Mouse (Mus musculus) thymus, postnatal 4 days (tissue): ENCODE measurements at regions not wholly inside any gene's neighbourhood (a gene's known extent, or its start where the extent isn't known, plus 50 kb on each side); places are given as distances from the start of the nearest gene placed in this dataset.
A peak's percentile ranks its signal among the peaks of the same experiment; 100 is the strongest.

Experiments used
- DNase-seq: peaks from one replicate; pipeline ENCODE4 v3.0.0; 2021

DNA sequence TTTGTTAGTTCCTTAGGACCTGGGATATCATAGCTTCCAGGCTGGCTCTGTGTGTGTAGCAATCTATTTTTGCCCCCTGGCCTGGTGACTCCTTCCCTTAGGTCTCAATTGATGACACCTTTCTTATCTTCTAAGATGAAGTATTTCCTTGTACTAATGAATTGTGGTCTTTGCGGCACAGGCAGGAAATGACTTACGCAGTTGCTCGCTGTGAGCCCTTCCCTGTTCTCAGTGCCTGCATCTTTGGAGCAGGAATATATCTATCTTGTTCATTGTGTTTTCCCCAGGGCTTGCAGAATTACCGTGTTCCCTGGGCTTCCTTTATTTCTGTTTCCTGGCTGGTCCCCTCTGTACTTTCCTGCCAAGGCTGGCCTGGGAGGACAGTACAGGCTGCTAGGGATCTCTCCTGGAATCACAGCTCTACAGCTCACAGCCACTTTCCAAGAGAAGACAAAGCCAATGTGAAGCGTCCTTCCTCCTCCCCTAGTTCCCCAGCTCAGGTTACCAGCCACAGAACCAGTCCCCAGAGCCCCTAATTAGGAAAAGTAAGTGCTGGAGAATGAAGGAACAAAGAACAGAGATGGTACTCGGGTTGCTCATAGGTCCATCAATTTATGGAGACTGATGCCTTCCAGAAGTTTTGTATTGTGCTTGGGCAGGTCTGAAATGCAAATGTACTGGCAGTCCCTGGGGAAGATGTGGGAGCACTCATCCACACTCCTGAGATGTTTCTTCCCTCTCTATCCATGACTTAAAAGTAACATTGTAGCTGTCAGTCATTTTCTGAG, 119.2 kb upstream of the Eef2kmt start:
- DNase-seq: peak; percentile 1

DNA sequence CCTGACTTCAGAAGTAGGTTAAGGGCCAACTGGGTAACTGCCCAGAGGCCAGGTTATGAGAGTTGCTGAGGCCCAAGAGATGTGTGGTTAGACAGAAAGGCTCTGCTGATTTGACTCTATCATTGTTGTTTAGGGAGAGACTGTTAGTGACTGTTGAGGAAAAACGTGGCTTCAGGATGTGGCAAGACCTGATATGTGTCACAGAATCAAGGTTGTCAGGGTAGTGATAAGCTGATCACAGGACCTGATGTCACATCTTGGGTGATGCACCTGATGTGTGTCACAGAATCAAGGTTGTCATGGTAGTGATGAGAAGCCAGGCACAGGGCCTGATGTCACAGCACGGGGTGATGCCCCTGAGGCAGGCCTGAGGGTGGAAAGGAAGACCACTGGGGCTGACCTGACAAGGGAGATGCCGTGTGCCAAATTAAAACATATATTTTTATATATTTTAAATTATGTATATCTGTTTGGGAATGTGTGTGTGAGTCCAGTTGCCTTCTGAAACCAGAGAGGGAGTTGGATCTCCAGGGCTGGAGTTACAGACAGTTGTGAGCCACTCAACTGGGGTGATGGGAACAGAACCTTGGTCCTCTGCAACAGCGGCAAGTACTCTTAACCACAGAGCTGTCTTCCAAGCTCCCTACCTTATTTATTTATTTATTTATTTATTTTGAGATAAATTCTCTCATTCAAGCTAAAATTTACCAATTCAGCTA, 115.6 kb upstream of the Eef2kmt start:
- peak; percentile 3 for DNase-seq

DNA sequence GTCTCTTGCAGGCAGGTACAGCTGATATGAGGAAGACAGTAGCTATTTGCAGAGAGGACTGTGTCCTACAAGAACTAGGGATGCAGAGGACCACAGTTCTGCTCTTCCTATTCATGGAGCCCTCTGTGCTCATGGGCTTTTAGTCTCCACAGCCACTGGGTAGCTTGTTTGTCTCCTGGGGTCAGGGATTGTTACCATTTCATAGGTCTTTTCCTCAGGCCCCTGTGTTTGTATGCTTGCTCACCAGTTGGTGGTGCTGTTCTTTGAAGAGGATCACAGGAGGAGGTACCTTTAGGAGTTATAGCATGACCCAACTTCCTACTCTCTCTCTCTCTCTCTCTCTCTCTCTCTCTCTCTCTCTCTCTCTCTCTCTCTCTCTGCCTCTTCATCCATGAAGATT, 114.7 kb upstream of the Eef2kmt start:
- DNase-seq: peak; percentile 5

DNA sequence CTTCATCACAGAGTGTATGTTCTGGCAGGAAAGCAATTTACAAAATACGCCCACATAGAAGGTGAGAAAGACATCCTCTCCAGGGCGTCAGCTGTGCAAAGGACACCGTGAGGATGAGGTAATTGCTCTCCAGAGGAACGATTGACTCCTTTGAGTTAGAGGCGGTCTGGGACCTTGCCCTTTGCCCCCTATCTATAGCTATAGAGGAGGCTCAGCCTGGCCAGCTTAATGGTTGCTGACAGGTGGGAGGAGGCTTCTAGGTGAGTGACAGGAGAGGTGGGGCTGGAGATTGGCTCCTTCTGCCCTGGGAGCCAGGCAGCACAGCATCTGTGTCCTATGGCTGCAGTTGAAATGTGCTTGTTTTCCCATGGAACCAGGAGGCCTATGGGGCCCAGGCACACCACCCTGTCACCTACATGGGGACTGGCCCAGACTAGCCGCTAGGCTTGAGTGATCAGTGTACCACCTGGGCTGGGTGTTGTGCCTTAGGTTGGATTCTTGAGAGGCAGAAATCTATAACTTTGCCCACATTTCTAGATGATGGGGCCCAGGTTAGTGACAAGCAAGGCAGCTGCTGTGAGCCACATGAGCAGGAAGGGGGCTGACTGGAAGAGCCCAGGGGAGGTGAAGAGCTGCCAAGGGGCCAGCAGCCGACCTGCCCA, 113.2 kb upstream of the Eef2kmt start:
- DNase-seq: peak; percentile 4

DNA sequence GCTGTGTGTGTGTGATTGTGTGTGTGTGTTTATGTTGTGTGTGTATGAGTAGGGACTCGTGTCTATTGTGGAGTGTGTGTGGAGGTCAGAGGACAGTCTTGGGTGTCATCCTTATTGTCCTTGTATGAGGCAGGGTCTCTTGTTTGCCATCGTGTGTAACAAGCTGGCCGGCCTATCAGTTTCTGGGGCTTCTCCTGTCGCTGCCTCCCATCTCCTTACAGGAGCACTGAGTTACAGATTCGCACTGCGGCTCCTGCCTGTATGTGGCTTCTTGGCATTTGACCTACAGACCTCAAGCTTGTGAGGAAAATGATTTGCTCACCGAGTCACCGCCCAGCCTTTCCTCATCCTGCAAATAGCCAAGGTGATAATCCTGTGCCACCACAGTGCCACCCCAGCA, 112.6 kb upstream of the Eef2kmt start:
- peak; percentile 4 for DNase-seq

- peak; percentile 9 for DNase-seq
These were observed 111.9 kb upstream of the Eef2kmt start for GRCm38 (mm10) chr16:5367581-5368119.

- peak; percentile 3 for DNase-seq
These were observed 110.2 kb upstream of the Eef2kmt start for GRCm38 (mm10) chr16:5366021-5366420.

DNA sequence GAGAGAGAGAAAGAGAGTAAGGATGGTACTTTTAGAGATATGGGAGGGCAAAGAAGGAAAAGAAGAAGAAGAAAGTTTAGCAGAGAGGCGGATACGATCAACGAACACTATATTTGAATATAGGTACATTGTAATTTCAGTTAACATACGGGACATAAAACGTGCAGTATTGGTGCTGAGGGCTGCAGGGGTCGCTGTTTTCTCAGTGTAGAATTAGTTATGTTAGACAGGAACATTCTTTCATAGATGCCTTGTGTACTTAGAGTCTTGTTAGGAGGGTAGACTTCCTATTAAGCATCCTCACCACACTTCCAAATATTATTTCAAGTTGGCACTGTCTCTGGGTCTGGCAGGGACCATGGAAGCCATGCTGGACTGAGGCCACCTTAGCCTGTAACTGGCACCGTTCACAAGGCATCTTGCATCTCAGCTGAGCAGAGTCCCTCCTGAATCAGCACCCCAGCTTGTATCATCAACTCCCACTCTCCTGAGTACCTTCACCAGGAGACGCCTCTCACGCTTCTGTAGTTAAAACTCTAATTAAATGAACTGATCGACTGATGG, 107.3 kb upstream of the Eef2kmt start:
- peak; percentile 25 for DNase-seq

- no peak for DNase-seq
These were observed 103.4 kb upstream of the Eef2kmt start for GRCm38 (mm10) chr16:5359193-5359592.

DNA sequence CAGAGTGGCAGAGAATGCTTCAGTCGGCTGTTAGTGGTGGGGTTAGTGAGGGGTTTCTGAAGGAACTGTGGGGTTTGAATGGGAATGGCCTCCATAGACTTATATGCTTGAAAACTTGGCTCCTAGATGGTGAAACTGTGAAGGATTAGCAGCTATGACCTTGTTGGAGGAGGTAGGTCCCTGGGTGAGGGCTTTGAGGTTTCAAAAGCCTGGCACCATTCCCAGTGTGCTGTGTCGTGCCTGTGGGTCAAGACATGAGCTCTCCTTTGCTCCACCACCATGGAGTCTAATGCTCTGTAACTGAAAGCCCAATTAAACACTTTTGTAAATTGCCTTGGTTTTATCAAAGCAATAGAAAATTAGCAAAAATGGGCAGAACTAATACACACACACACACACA, 98.1 kb upstream of the Eef2kmt start:
- DNase-seq: no peak

DNA sequence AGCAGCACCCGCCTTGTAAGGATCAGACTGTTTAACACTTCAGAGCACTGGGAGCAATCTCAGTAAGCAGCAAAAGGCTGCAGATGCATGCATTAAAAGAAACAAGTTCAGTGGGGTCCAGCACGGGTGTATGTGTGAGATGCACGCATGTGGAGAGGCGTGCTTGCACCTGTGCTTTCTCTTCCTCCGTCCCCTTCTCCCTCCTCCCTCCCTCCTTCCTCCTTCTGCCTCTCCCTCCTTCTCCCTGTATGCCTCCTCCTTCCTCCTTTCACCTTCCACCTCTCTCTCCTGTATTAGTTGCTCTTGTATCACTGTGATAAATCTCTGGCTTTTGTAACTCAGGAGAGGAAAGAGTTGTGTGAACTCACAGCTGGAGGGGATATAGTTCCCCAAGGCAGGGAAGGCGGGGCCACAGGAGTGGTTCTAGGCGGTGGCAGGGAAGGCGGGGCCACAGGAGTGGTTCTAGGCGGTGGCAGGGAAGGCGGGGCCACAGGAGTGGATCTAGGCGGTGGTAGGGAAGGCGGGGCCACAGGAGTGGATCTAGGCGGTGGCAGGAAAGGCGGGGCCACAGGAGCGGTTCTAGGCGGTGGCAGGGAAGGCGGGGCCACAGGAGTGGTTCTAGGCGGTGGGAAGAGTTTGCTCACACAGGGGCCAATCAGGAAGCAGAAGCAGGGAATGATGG, 96.2 kb upstream of the Eef2kmt start:
- peak; percentile 74 for DNase-seq

DNA sequence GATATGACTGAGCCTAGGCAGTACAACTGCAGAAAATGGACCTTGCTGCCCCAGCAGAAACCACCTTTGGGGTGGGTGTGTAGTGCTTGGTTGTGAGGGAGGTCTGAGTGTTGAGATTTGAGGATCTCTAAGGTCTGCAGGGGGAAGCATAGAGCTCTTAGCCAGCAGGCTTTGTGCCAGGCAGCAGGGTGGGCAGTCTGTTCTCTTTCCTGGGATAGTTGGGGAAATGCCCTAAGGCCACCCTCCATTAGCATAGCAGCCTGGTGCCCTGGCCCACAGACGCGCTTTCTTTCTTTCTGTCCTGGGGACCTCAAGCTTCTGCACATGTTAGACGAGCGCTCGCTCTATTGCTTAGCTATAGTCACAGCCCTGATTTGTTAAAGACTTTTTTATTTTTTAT, 91.4 kb upstream of the Eef2kmt start:
- DNase-seq: no peak

DNA sequence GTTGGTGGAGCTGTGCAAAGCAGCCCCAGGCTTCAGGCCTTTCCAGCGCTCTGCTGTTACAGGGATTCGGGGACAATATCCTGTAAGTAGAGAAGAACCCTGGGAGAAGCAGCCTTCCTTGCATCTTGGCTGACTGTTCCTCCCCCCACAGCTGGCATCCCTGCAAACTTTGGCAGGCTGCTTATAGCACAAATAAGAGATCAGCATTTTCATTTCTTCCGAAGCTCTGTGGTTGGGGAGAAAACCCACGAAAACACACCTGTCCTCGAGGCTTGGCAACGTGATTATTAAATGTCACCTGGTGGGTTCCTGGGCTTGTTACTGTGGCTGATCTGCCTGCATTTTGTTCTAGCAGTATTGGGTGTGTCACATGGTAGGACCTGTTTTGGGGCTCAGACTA, 86.5 kb upstream of the Eef2kmt start:
- no peak for DNase-seq

DNA sequence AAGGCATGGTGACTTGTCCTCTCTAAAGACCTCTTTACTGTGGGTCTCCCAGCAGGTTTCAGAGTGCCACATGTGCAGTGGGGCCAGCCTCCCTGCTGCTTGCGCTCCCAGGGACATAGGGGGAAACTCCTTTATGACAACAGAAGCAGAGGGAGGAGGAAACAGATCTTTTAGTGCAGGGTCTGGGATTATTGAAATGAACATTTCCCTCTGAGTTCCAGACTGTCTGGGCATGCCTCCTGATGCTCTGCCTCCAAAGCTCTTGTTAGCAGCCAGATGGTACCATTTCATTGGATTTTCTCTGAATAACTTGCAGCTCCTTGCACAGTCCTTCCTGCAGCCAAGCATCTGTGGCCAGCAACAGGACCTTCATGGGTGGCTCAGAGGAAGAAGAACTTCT, 60.5 kb upstream of the Eef2kmt start:
- DNase-seq: no peak

DNA sequence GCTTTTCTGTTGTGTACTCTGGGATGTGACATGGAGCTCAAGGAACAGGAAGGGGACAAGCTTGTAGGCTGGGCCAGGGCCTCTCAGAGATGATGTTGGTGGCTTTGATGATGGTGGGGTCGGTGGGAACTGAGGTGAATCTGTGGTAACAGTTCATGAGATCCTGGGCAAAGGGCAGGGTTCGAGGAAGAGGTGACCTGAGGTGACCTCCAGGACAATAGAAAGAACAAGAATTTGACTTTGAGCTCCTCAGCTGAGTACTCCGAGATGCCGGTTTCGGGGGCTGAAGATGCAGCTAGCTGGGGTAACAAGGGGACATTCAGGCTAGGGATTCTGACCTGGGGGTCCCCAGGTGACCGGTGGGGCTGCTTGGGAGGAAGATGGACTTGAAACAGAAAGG, 57.5 kb upstream of the Eef2kmt start:
- DNase-seq: no peak

- DNase-seq: no peak
These were observed 55.7 kb upstream of the Eef2kmt start for GRCm38 (mm10) chr16:5311456-5311855.

DNA sequence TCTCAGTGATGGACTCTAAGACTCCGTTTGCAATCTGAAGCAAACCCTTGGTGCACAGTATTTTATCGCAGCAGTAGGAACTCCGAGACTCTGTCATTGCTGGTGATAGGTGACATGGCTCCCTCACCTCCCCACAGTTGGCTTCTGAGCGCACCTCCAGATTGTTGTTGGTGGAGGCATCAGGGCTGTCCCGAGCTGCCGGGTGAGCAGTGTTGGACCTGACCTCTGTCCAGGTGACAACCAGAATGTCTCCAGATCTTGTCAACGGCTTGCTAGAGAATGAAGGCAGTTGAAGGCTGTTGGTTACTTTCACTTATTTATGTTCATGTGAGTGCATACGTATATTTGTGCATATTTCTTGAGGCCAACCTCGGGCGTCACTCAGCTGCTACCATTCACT, 55.0 kb upstream of the Eef2kmt start:
- no peak for DNase-seq

DNA sequence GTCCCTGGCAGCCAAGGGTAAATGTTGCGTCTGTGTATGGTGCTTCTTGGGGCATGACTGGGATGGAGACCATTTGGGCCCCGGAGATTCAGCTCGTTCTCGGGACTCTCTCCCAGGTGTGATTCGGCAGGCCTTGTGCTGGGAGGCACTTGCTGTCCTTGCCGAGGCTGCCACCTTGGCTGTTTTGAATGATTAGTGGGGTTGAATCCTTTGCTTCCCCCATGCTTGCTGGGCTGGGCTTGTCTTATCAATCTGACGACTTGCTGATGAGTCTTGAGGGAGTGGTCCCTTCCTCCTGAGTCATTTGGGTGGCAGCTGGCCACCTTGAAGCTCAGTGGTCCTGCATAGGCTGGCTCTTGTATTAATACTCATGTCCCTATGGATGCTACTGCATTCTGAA, 52.0 kb upstream of the Eef2kmt start:
- no peak for DNase-seq

DNA sequence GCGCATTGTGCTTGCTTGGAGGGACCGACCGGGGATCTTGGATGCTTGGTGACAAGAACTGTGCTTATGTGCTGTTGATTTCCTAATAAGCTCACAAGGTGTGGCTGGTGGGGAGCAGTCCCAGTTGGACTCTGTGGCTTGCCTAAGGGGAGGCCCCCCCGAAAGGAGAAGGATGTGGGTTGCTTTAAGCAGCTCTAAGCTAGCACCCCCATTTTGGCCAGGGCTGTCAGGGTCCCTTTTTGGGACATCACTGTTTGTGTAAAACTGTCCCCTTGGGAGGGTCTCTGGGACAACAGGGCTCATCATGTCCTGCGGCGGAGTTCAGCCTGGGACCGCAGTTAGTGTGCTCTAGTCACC, 51.4 kb upstream of the Eef2kmt start:
- DNase-seq: no peak

- peak; percentile 93 for DNase-seq
These were observed 50.9 kb upstream of the Eef2kmt start for GRCm38 (mm10) chr16:5306588-5307248.
